Mouse (Mus musculus) heart, postnatal 0 days (tissue): ENCODE measurements at regions not wholly inside any gene's neighbourhood (a gene's known extent, or its start where the extent isn't known, plus 50 kb on each side); places are given as distances from the start of the nearest gene placed in this dataset.
"Not testable (repeated sequence)": the region's sequence is repeated elsewhere in the genome, so short reads cannot be mapped to it uniquely, and the experiment has no call there.

Source experiments
- ATAC-seq: fragments of 200-750 bp; cut with Nextera tagmentation; 2 replicates; pipeline ENCODE4 v1.8.0; 2017; ENCODE audit warnings: low read depth, moderate number of reproducible peaks, moderate library complexity; ENCODE audit not compliant: insufficient read depth
- DNase-seq: peaks from one replicate; pipeline ENCODE4 v3.0.0-alpha.2; 2016; ENCODE audit warnings: low spot score
- H3K27ac ChIP-seq: fragments of 300-500 bp; sonication (generic); 2 replicates; pipeline ENCODE4 v1.5.1; 2014; ENCODE audit warnings: low read depth, mild to moderate bottlenecking
- H3K27me3 ChIP-seq: fragments of 300-500 bp; sonication (generic); 2 replicates; pipeline ENCODE4 v1.6.1; 2014; ENCODE audit warnings: low read length, mixed read lengths; ENCODE audit not compliant: control insufficient read depth, insufficient read depth
- H3K36me3 ChIP-seq: fragments of 300-500 bp; sonication (generic); replicated peaks from 2 replicates; pipeline ENCODE4 v1.6.1; 2014; ENCODE audit warnings: low read length, mixed read lengths; ENCODE audit not compliant: control insufficient read depth, insufficient read depth
- H3K4me1 ChIP-seq: fragments of 300-500 bp; sonication (generic); 2 replicates; pipeline ENCODE4 v1.6.1; 2014; ENCODE audit warnings: antibody characterized with exemption; ENCODE audit not compliant: control insufficient read depth, insufficient read depth
- H3K4me2 ChIP-seq: fragments of 300-500 bp; sonication (generic); 2 replicates; pipeline ENCODE4 v1.6.1; 2014; ENCODE audit warnings: low read depth, mild to moderate bottlenecking, low read length, moderate library complexity
- H3K4me3 ChIP-seq: fragments of 300-500 bp; sonication (generic); 2 replicates; pipeline ENCODE4 v1.5.1; 2014; ENCODE audit warnings: low read depth, low read length
- H3K9ac ChIP-seq: fragments of 300-500 bp; sonication (generic); replicated peaks from 2 replicates; pipeline ENCODE4 v1.6.1; 2014; ENCODE audit warnings: low read depth, low read length, mixed read lengths
- H3K9me3 ChIP-seq: fragments of 300-500 bp; sonication (generic); replicated peaks from 2 replicates; pipeline ENCODE4 v1.6.1; 2016; ENCODE audit warnings: low read length; ENCODE audit not compliant: control insufficient read depth
- CTCF ChIP-seq: IDR thresholded peaks from 2 replicates; pipeline ENCODE4 v1.5.1; 2016; ENCODE audit warnings: antibody characterized with exemption, control low read depth, low read depth
- EP300 ChIP-seq: IDR thresholded peaks from 2 replicates; pipeline ENCODE4 v1.6.1; 2016; ENCODE audit warnings: antibody characterized with exemption, low read depth
- WGBS: fragments of 180-500 bp; shearing (Covaris S2); extraction: QIAGEN DNeasy Blood & Tissue Kit; methylation state at CpG from one replicate; pipeline ENCODE4 v1.1.7; 2014; 5-methylcytosine and 5-hydroxymethylcytosine counted together

GRCm38 (mm10) chr16:86209319-86209718, 307.7 kb upstream of the Adamts5 start:
- no peak for ATAC-seq

GRCm38 (mm10) chr16:86189874-86190273, 288.2 kb upstream of the Adamts5 start:
- no peak overlapping the region for H3K27ac ChIP-seq
- 66% methylated on average over 1 of the region's 1 CpGs for WGBS
- no peak overlapping the region for H3K4me3 ChIP-seq
- H3K4me1 ChIP-seq, result no peaks in the 10 kb centered on the region
- TF ChIP-seq EP300 (no peak), CTCF (no peak)
- H3K4me2 ChIP-seq, result no peak overlapping the region
- ATAC-seq (no peak), DNase-seq (no peak)
- no peaks in the 10 kb centered on the region for H3K36me3 ChIP-seq
- no peaks in the 10 kb centered on the region for H3K9me3 ChIP-seq
- no peak overlapping the region for H3K9ac ChIP-seq
- no peaks in the 10 kb centered on the region for H3K27me3 ChIP-seq

More at GRCm38 (mm10) chr16:86209319-86209718, 307.7 kb upstream of the Adamts5 start:
- Histone ChIP-seq H3K4me1 (no peaks in the 10 kb centered on the region), H3K36me3 (no peaks in the 10 kb centered on the region), H3K27me3 (no peaks in the 10 kb centered on the region), H3K9me3 (no peaks in the 10 kb centered on the region), H3K9ac (no peak overlapping the region), H3K4me2 (no peak overlapping the region), H3K4me3 (no peak overlapping the region), H3K27ac (no peak overlapping the region)
- no peak for DNase-seq
- TF ChIP-seq EP300, result no peak
- TF ChIP-seq CTCF, result no peak

- Histone ChIP-seq H3K36me3 (no peaks in the 10 kb centered on the region), H3K27me3 (no peaks in the 10 kb centered on the region), H3K9ac (no peak overlapping the region), H3K4me3 (no peak overlapping the region), H3K4me2 (no peak overlapping the region), H3K4me1 (no peaks in the 10 kb centered on the region), H3K9me3 (no peaks in the 10 kb centered on the region), H3K27ac (no peak overlapping the region)
- ATAC-seq, result no peak
- 47% methylated on average over 3 of the region's 3 CpGs for WGBS
- TF ChIP-seq CTCF, result no peak
- TF ChIP-seq EP300, result no peak
- no peak for DNase-seq
Measured at GRCm38 (mm10) chr16:86188966-86189365, 287.3 kb upstream of the Adamts5 start.

GRCm38 (mm10) chr16:86187609-86188008, 286.0 kb upstream of the Adamts5 start:
- not testable (repeated sequence) for H3K9ac ChIP-seq, H3K9me3 ChIP-seq
- 72% methylated on average over 4 of the region's 4 CpGs for WGBS

GRCm38 (mm10) chr16:86159021-86159815, 257.6 kb upstream of the Adamts5 start:
- Histone ChIP-seq H3K27me3 (no peaks in the 10 kb centered on the region), H3K4me1 (no peaks in the 10 kb centered on the region), H3K36me3 (no peaks in the 10 kb centered on the region), H3K4me3 (no peak overlapping the region), H3K9ac (no peak overlapping the region), H3K4me2 (no peak overlapping the region), H3K9me3 (no peaks in the 10 kb centered on the region), H3K27ac (no peak overlapping the region)
- 73% methylated on average over 4 of the region's 4 CpGs for WGBS
- TF ChIP-seq EP300, result no peak
- TF ChIP-seq CTCF, result no peak
- ATAC-seq (no peak), DNase-seq (no peak)

More at GRCm38 (mm10) chr16:86187609-86188008, 286.0 kb upstream of the Adamts5 start:
- H3K27ac ChIP-seq, ATAC-seq, H3K4me3 ChIP-seq, DNase-seq, H3K4me1 ChIP-seq, H3K27me3 ChIP-seq, H3K36me3 ChIP-seq, H3K4me2 ChIP-seq: not testable (repeated sequence)

GRCm38 (mm10) chr16:86138171-86138570, 236.5 kb upstream of the Adamts5 start:
- Histone ChIP-seq H3K9me3 (no peaks in the 10 kb centered on the region), H3K4me3 (no peak overlapping the region), H3K36me3 (no peaks in the 10 kb centered on the region), H3K27me3 (no peaks in the 10 kb centered on the region), H3K27ac (no peak overlapping the region), H3K4me1 (no peaks in the 10 kb centered on the region), H3K4me2 (no peak overlapping the region), H3K9ac (no peak overlapping the region)
- DNase-seq (no peak), ATAC-seq (no peak)
- WGBS, result 37% methylated on average over 3 of the region's 3 CpGs
- TF ChIP-seq CTCF, result no peak
- no peak for TF ChIP-seq EP300
